Mouse (Mus musculus) lung, embryonic 14.5 days (tissue): ENCODE measurements at regions not wholly inside any gene's neighbourhood (a gene's known extent, or its start where the extent isn't known, plus 50 kb on each side); places are given as distances from the start of the nearest gene placed in this dataset.
A peak's percentile ranks its signal among the peaks of the same experiment; 100 is the strongest.

ENCODE experiments used
- ATAC-seq: fragments of 200-750 bp; cut with Nextera tagmentation; 2 replicates; pipeline ENCODE4 v1.8.0; 2017; ENCODE audit warnings: mild to moderate bottlenecking, moderate TSS enrichment, moderate library complexity; ENCODE audit not compliant: insufficient read depth
- DNase-seq: peaks from one replicate; pipeline ENCODE4 v3.0.0-alpha.2; 2015
- H3K27ac ChIP-seq: fragments of 300-500 bp; sonication (generic); 2 replicates; pipeline ENCODE4 v1.5.1; 2014; ENCODE audit warnings: low read depth, mild to moderate bottlenecking, moderate library complexity
- H3K27me3 ChIP-seq: fragments of 300-500 bp; sonication (generic); 2 replicates; pipeline ENCODE4 v1.6.1; 2014; ENCODE audit warnings: low read length, control low read depth; ENCODE audit not compliant: insufficient read depth
- H3K36me3 ChIP-seq: fragments of 300-500 bp; sonication (generic); 2 replicates; pipeline ENCODE4 v1.6.1; 2014; ENCODE audit warnings: control low read depth; ENCODE audit not compliant: insufficient read depth
- H3K4me1 ChIP-seq: fragments of 300-500 bp; sonication (generic); 2 replicates; pipeline ENCODE4 v1.6.1; 2014; ENCODE audit warnings: antibody characterized with exemption, control low read depth; ENCODE audit not compliant: insufficient read depth
- H3K4me2 ChIP-seq: fragments of 300-500 bp; sonication (generic); 2 replicates; pipeline ENCODE4 v1.6.1; 2014; ENCODE audit warnings: mild to moderate bottlenecking
- H3K4me3 ChIP-seq: fragments of 300-500 bp; sonication (generic); 2 replicates; pipeline ENCODE4 v1.5.1; 2014; ENCODE audit warnings: low read depth, low read length
- H3K9ac ChIP-seq: fragments of 300-500 bp; sonication (generic); 2 replicates; pipeline ENCODE4 v1.6.1; 2014
- H3K9me3 ChIP-seq: fragments of 300-500 bp; sonication (generic); 2 replicates; pipeline ENCODE4 v1.6.1; 2016; ENCODE audit warnings: low read depth, low read length, control low read depth
- CTCF ChIP-seq: IDR thresholded peaks from 2 replicates; pipeline ENCODE4 v1.5.1; 2016; ENCODE audit warnings: antibody characterized with exemption, low read depth
- WGBS: fragments of 180-500 bp; shearing (Covaris S2); extraction: QIAGEN DNeasy Blood & Tissue Kit; methylation state at CpG from one replicate; pipeline ENCODE4 v1.1.7; 2014; 5-methylcytosine and 5-hydroxymethylcytosine counted together

- ATAC-seq, result no peak
Observed at GRCm38 (mm10) chr3:102664665-102665190, 69.6 kb upstream of the Tspan2 start.

DNA sequence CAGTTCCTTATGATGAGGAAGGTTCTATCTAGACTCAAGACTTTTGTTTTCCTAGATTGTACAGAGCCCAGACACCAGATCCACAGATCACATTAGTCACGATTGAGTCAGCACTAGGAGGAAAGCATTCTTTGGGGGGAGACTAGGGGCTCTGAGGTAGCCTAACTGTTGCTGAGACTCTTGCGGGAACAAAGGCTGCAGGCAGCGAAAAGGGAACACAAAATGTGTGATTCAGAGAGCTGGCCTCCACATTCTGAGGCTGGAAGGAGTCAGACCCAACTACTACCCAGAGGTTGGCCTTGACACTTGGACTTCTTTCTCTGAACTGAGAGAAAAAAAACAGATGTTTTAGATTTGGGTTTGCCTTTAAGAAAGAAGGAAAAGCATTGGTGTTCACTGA lies 66.5 kb upstream of the Tspan2 start:
- Histone ChIP-seq H3K27ac (no peak overlapping the region), H3K9ac (no peak overlapping the region), H3K36me3 (no peaks in the 10 kb centered on the region), H3K4me1 (no peaks in the 10 kb centered on the region), H3K4me3 (no peak overlapping the region), H3K27me3 (no peaks in the 10 kb centered on the region), H3K4me2 (no peak overlapping the region), H3K9me3 (no peaks in the 10 kb centered on the region)
- no peak for ATAC-seq
- TF ChIP-seq CTCF, result no peak
- WGBS, result 77% methylated on average over 3 of the region's 3 CpGs
- no peak for DNase-seq

More at GRCm38 (mm10) chr3:102664665-102665190, 69.6 kb upstream of the Tspan2 start:
- no peaks in the 10 kb centered on the region for H3K9me3 ChIP-seq
- DNase-seq, result no peak
- no peak overlapping the region for H3K9ac ChIP-seq
- no peak overlapping the region for H3K27ac ChIP-seq
- no peak overlapping the region for H3K4me2 ChIP-seq
- H3K27me3 ChIP-seq, result no peaks in the 10 kb centered on the region
- no peaks in the 10 kb centered on the region for H3K36me3 ChIP-seq
- no peak for TF ChIP-seq CTCF
- H3K4me3 ChIP-seq, result no peak overlapping the region
- no peaks in the 10 kb centered on the region for H3K4me1 ChIP-seq
- WGBS, result 69% methylated on average over 6 of the region's 6 CpGs

DNA sequence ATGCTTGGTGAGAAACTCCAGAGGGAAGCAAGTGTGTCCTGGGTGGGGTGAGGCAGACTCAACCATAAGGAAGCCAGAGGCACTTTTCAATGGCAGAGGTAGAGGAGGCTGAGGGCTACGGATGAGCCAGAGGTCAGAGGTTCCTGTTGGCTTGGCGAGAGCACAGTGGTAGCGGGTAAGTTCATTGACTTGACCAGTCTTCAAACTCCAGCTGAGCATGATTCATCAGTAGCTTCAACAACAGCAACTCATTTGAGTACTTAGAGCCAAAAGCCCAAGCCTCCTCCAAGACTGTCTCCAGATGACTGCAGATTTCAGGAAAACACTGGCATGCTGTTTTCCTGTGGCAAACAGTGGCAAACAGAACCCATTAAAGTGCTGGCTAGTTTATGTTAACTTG lies 65.8 kb upstream of the Tspan2 start:
- H3K9ac ChIP-seq, result no peak overlapping the region
- WGBS, result 97% methylated on average over 3 of the region's 3 CpGs
- H3K4me2 ChIP-seq, result no peak overlapping the region
- no peak overlapping the region for H3K27ac ChIP-seq
- H3K9me3 ChIP-seq, result no peaks in the 10 kb centered on the region
- H3K4me3 ChIP-seq, result no peak overlapping the region
- ATAC-seq (no peak), DNase-seq (no peak)
- no peaks in the 10 kb centered on the region for H3K4me1 ChIP-seq
- H3K36me3 ChIP-seq, result no peaks in the 10 kb centered on the region
- no peak for TF ChIP-seq CTCF
- no peaks in the 10 kb centered on the region for H3K27me3 ChIP-seq

- 28% methylated on average over 2 of the region's 2 CpGs for WGBS
- H3K4me1 ChIP-seq, result no peaks in the 10 kb centered on the region
- H3K36me3 ChIP-seq, result no peaks in the 10 kb centered on the region
- no peaks in the 10 kb centered on the region for H3K9me3 ChIP-seq
- no peak overlapping the region for H3K27ac ChIP-seq
- no peak overlapping the region for H3K4me3 ChIP-seq
- peak; percentile 25 for DNase-seq
- no peak overlapping the region for H3K9ac ChIP-seq
- no peak overlapping the region for H3K4me2 ChIP-seq
- no peaks in the 10 kb centered on the region for H3K27me3 ChIP-seq
- no peak for TF ChIP-seq CTCF
- no peak for ATAC-seq
Observed at GRCm38 (mm10) chr3:102669951-102670350, 64.4 kb upstream of the Tspan2 start.

- 47% methylated on average over 5 of the region's 5 CpGs for WGBS
- no peak for TF ChIP-seq CTCF
- Histone ChIP-seq H3K4me3 (no peak overlapping the region), H3K4me2 (no peak overlapping the region), H3K27ac (no peak overlapping the region), H3K9me3 (no peaks in the 10 kb centered on the region), H3K4me1 (no peaks in the 10 kb centered on the region), H3K36me3 (no peaks in the 10 kb centered on the region), H3K9ac (no peak overlapping the region), H3K27me3 (no peaks in the 10 kb centered on the region)
- ATAC-seq, result no peak
- no peak for DNase-seq
Observed at GRCm38 (mm10) chr3:102670557-102670956, 63.8 kb upstream of the Tspan2 start.

- Histone ChIP-seq H3K9me3 (no peaks in the 10 kb centered on the region), H3K4me3 (no peak overlapping the region), H3K36me3 (no peaks in the 10 kb centered on the region), H3K27ac (no peak overlapping the region), H3K27me3 (no peaks in the 10 kb centered on the region), H3K9ac (no peak overlapping the region), H3K4me1 (no peaks in the 10 kb centered on the region), H3K4me2 (no peak overlapping the region)
- no peak for TF ChIP-seq CTCF
- WGBS, result 77% methylated on average over 5 of the region's 5 CpGs
- no peak for DNase-seq
- no peak for ATAC-seq
Observed at GRCm38 (mm10) chr3:102670972-102671371, 63.4 kb upstream of the Tspan2 start.

- Histone ChIP-seq H3K4me1 (0 out of 2 replicates have a peak, but pooled peaks cover under 1% of the 10 kb centered on the region), H3K4me3 (no peak overlapping the region), H3K36me3 (no peaks in the 10 kb centered on the region), H3K4me2 (no peak overlapping the region), H3K9ac (no peak overlapping the region), H3K27me3 (no peaks in the 10 kb centered on the region), H3K27ac (no peak overlapping the region), H3K9me3 (no peaks in the 10 kb centered on the region)
- no peak for TF ChIP-seq CTCF
- 55% methylated on average over 5 of the region's 5 CpGs for WGBS
- DNase-seq, result no peak
- no peak for ATAC-seq
Observed at GRCm38 (mm10) chr3:102673506-102673905, 60.8 kb upstream of the Tspan2 start.

GRCm38 (mm10) chr3:102674068-102674467 lies 60.3 kb upstream of the Tspan2 start:
- DNase-seq (no peak), ATAC-seq (no peak)
- Histone ChIP-seq H3K4me1 (0 out of 2 replicates have a peak, but pooled peaks cover 3% of the 10 kb centered on the region), H3K27me3 (no peaks in the 10 kb centered on the region), H3K4me2 (no peak overlapping the region), H3K27ac (no peak overlapping the region), H3K4me3 (no peak overlapping the region), H3K9me3 (no peaks in the 10 kb centered on the region), H3K9ac (no peak overlapping the region), H3K36me3 (no peaks in the 10 kb centered on the region)
- WGBS, result 38% methylated on average over 2 of the region's 2 CpGs
- TF ChIP-seq CTCF, result no peak
